Mouse (Mus musculus) heart, postnatal 0 days (tissue): ENCODE results near the gene Kcnj6. TPM values are rescaled to one million over a fixed set of nuclear protein-coding genes. Genes with fewer than 3 reads are reported as not detected.

ENCODE experiments used
- ATAC-seq: fragments of 200-750 bp; cut with Nextera tagmentation; 2 replicates; pipeline ENCODE4 v1.8.0; 2017; ENCODE audit warnings: low read depth, moderate number of reproducible peaks, moderate library complexity; ENCODE audit not compliant: insufficient read depth
- DNase-seq: peaks from one replicate; pipeline ENCODE4 v3.0.0-alpha.2; 2016; ENCODE audit warnings: low spot score
- H3K27ac ChIP-seq: fragments of 300-500 bp; sonication (generic); 2 replicates; pipeline ENCODE4 v1.5.1; 2014; ENCODE audit warnings: low read depth, mild to moderate bottlenecking
- H3K27me3 ChIP-seq: fragments of 300-500 bp; sonication (generic); 2 replicates; pipeline ENCODE4 v1.6.1; 2014; ENCODE audit warnings: low read length, mixed read lengths; ENCODE audit not compliant: control insufficient read depth, insufficient read depth
- H3K36me3 ChIP-seq: fragments of 300-500 bp; sonication (generic); replicated peaks from 2 replicates; pipeline ENCODE4 v1.6.1; 2014; ENCODE audit warnings: low read length, mixed read lengths; ENCODE audit not compliant: control insufficient read depth, insufficient read depth
- H3K4me1 ChIP-seq: fragments of 300-500 bp; sonication (generic); 2 replicates; pipeline ENCODE4 v1.6.1; 2014; ENCODE audit warnings: antibody characterized with exemption; ENCODE audit not compliant: control insufficient read depth, insufficient read depth
- H3K4me2 ChIP-seq: fragments of 300-500 bp; sonication (generic); 2 replicates; pipeline ENCODE4 v1.6.1; 2014; ENCODE audit warnings: low read depth, mild to moderate bottlenecking, low read length, moderate library complexity
- H3K4me3 ChIP-seq: fragments of 300-500 bp; sonication (generic); 2 replicates; pipeline ENCODE4 v1.5.1; 2014; ENCODE audit warnings: low read depth, low read length
- H3K9ac ChIP-seq: fragments of 300-500 bp; sonication (generic); replicated peaks from 2 replicates; pipeline ENCODE4 v1.6.1; 2014; ENCODE audit warnings: low read depth, low read length, mixed read lengths
- H3K9me3 ChIP-seq: fragments of 300-500 bp; sonication (generic); replicated peaks from 2 replicates; pipeline ENCODE4 v1.6.1; 2016; ENCODE audit warnings: low read length; ENCODE audit not compliant: control insufficient read depth
- CTCF ChIP-seq: IDR thresholded peaks from 2 replicates; pipeline ENCODE4 v1.5.1; 2016; ENCODE audit warnings: antibody characterized with exemption, control low read depth, low read depth
- EP300 ChIP-seq: IDR thresholded peaks from 2 replicates; pipeline ENCODE4 v1.6.1; 2016; ENCODE audit warnings: antibody characterized with exemption, low read depth
- WGBS: fragments of 180-500 bp; shearing (Covaris S2); extraction: QIAGEN DNeasy Blood & Tissue Kit; methylation state at CpG from one replicate; pipeline ENCODE4 v1.1.7; 2014; 5-methylcytosine and 5-hydroxymethylcytosine counted together
- polyA plus RNA-seq: library from polyadenylated mRNA; unstranded; fragments of >200 nt; fragmentation: Nextera tagmentation; extraction: Ambion mirVana; gene quantifications from 2 replicates; pipeline ENCODE4 v1.2.1, GENCODE M21; 2015
- total RNA-seq: library from RNA; depleted of rRNA; stranded (reverse); fragments of >200 nt; gene quantifications from 2 replicates; pipeline ENCODE4 v1.2.3, GENCODE M21; 2014; ENCODE audit warnings: low replicate concordance

Kcnj6 gene
- total and polyA plus RNA-seq, 2 experiments from 2014 or later: not detected

GRCm38 (mm10) chr16:94866300-94866956 lies 131.1 kb downstream of the Kcnj6 start:
- Histone ChIP-seq H3K4me2 (no peak overlapping the region), H3K9me3 (no peaks in the 10 kb centered on the region), H3K27me3 (no peaks in the 10 kb centered on the region), H3K27ac (no peak overlapping the region), H3K4me1 (no peaks in the 10 kb centered on the region), H3K4me3 (no peak overlapping the region), H3K36me3 (no peaks in the 10 kb centered on the region), H3K9ac (no peak overlapping the region)
- no peak for DNase-seq
- 37% methylated on average over 14 of the region's 14 CpGs for WGBS
- TF ChIP-seq CTCF: no peak
- TF ChIP-seq EP300: no peak
- ATAC-seq: peak; percentile 57; the same call in 1 of the 2 replicates

- DNase-seq: no peak
- Histone ChIP-seq H3K4me3 (no peak overlapping the region), H3K36me3 (no peaks in the 10 kb centered on the region), H3K27ac (no peak overlapping the region), H3K4me1 (no peaks in the 10 kb centered on the region), H3K9ac (no peak overlapping the region), H3K4me2 (no peak overlapping the region), H3K9me3 (no peaks in the 10 kb centered on the region), H3K27me3 (no peaks in the 10 kb centered on the region)
- WGBS: 75% methylated on average over 1 of the region's 1 CpGs
- ATAC-seq: no peak
- TF ChIP-seq EP300 (no peak), CTCF (no peak)
Observed at GRCm38 (mm10) chr16:94865796-94866195, 131.7 kb downstream of the Kcnj6 start.

GRCm38 (mm10) chr16:94865101-94865500 lies 132.4 kb downstream of the Kcnj6 start:
- H3K27me3 ChIP-seq: no peaks in the 10 kb centered on the region
- H3K4me2 ChIP-seq: no peak overlapping the region
- TF ChIP-seq CTCF (no peak), EP300 (no peak)
- DNase-seq (no peak), ATAC-seq (no peak)
- H3K9me3 ChIP-seq: no peaks in the 10 kb centered on the region
- H3K9ac ChIP-seq: no peak overlapping the region
- H3K36me3 ChIP-seq: no peaks in the 10 kb centered on the region
- no peak overlapping the region for H3K27ac ChIP-seq
- 78% methylated on average over 7 of the region's 7 CpGs for WGBS
- H3K4me3 ChIP-seq: no peak overlapping the region
- H3K4me1 ChIP-seq: no peaks in the 10 kb centered on the region

GRCm38 (mm10) chr16:94863475-94863874 lies 134.0 kb downstream of the Kcnj6 start:
- Histone ChIP-seq H3K9me3 (no peaks in the 10 kb centered on the region), H3K27me3 (no peaks in the 10 kb centered on the region), H3K4me3 (no peak overlapping the region), H3K4me1 (no peaks in the 10 kb centered on the region), H3K27ac (no peak overlapping the region), H3K9ac (no peak overlapping the region), H3K36me3 (no peaks in the 10 kb centered on the region), H3K4me2 (no peak overlapping the region)
- DNase-seq (no peak), ATAC-seq (no peak)
- WGBS: 79% methylated on average over 5 of the region's 5 CpGs
- TF ChIP-seq CTCF (no peak), EP300 (no peak)

GRCm38 (mm10) chr16:94855990-94856389 lies 141.5 kb downstream of the Kcnj6 start:
- Histone ChIP-seq H3K4me2 (no peak overlapping the region), H3K9me3 (no peaks in the 10 kb centered on the region), H3K4me1 (no peaks in the 10 kb centered on the region), H3K27ac (no peak overlapping the region), H3K4me3 (no peak overlapping the region), H3K9ac (no peak overlapping the region), H3K36me3 (no peaks in the 10 kb centered on the region), H3K27me3 (no peaks in the 10 kb centered on the region)
- ATAC-seq (no peak), DNase-seq (no peak)
- no peak for TF ChIP-seq CTCF
- TF ChIP-seq EP300: no peak
- 94% methylated on average over 5 of the region's 5 CpGs for WGBS
